Mouse (Mus musculus): ENCODE data around the gene H2al1b. TPM values are rescaled to one million over a fixed set of nuclear protein-coding genes. Genes with fewer than 3 reads are reported as not detected.
"Not testable (repeated sequence)": the region's sequence is repeated elsewhere in the genome, so short reads cannot be mapped to it uniquely, and the experiment has no call there.

H2al1b gene
- polyA plus RNA-seq (2015; fragmentation: Nextera tagmentation; extraction: Ambion mirVana), result not detected in 2 replicates

GRCm38 (mm10) chrX:11302132-11302531 is at the start of gene H2al1b:
Gene H2al1b, plus strand, starts transcription at chrX:11302432.
- not testable (repeated sequence) for DNase-seq (ENCODE audit: low spot score)

GRCm38 (mm10) chrX:11254062-11254461 is 48.2 kb upstream of the H2al1b start:
- DNase-seq (ENCODE audit: low spot score), result no peak

- DNase-seq (ENCODE audit: low spot score), result no peak
These were observed 47.6 kb upstream of the H2al1b start for GRCm38 (mm10) chrX:11254521-11255207.

GRCm38 (mm10) chrX:11255564-11256360 is 46.5 kb upstream of the H2al1b start:
- DNase-seq (ENCODE audit: low spot score), result peak; percentile 4

GRCm38 (mm10) chrX:11264918-11265317 is 37.3 kb upstream of the H2al1b start:
- DNase-seq (ENCODE audit: low spot score), result no peak

GRCm38 (mm10) chrX:11267791-11268190 is 34.4 kb upstream of the H2al1b start:
- no peak for DNase-seq (ENCODE audit: low spot score)

GRCm38 (mm10) chrX:11269074-11269473 is 33.2 kb upstream of the H2al1b start:
- no peak for DNase-seq (ENCODE audit: low spot score)

- DNase-seq (ENCODE audit: low spot score), result no peak
These were observed 29.0 kb upstream of the H2al1b start for GRCm38 (mm10) chrX:11273190-11273589.

GRCm38 (mm10) chrX:11277083-11277482 is 25.1 kb upstream of the H2al1b start:
- DNase-seq (ENCODE audit: low spot score), result no peak

- no peak for DNase-seq (ENCODE audit: low spot score)
These were observed 21.5 kb upstream of the H2al1b start for GRCm38 (mm10) chrX:11280741-11281140.

- no peak for DNase-seq (ENCODE audit: low spot score)
These were observed 13.8 kb upstream of the H2al1b start for GRCm38 (mm10) chrX:11288306-11288882.

- no peak for DNase-seq (ENCODE audit: low spot score)
These were observed 13.0 kb upstream of the H2al1b start for GRCm38 (mm10) chrX:11289244-11289643.

GRCm38 (mm10) chrX:11298957-11299356 is 3.3 kb upstream of the H2al1b start, which contains the start of gene H2al1a:
Gene H2al1a, plus strand, starts transcription at chrX:11299257.
- not testable (repeated sequence) for DNase-seq (ENCODE audit: low spot score)

- DNase-seq (ENCODE audit: low spot score), result not testable (repeated sequence)
These were observed 3.1 kb downstream of the H2al1b start, which contains the start of gene H2al1c for GRCm38 (mm10) chrX:11305355-11305754. Gene H2al1c, plus strand, starts transcription at chrX:11305655.

- not testable (repeated sequence) for DNase-seq (ENCODE audit: low spot score)
These were observed 6.3 kb downstream of the H2al1b start, which contains the start of gene H2al1d for GRCm38 (mm10) chrX:11308524-11308923. Gene H2al1d, plus strand, starts transcription at chrX:11308824.

GRCm38 (mm10) chrX:11311634-11312033 is 9.4 kb downstream of the H2al1b start, which contains the start of gene H2al1e:
Gene H2al1e, plus strand, starts transcription at chrX:11311934.
- not testable (repeated sequence) for DNase-seq (ENCODE audit: low spot score)

- DNase-seq (ENCODE audit: low spot score), result not testable (repeated sequence)
These were observed 12.6 kb downstream of the H2al1b start, which contains the start of gene H2al1f for GRCm38 (mm10) chrX:11314858-11315257. Gene H2al1f, plus strand, starts transcription at chrX:11315158.

- not testable (repeated sequence) for DNase-seq (ENCODE audit: low spot score)
These were observed 15.7 kb downstream of the H2al1b start, which contains the start of gene H2al1g for GRCm38 (mm10) chrX:11317956-11318355. Gene H2al1g, plus strand, starts transcription at chrX:11318256.

- DNase-seq (ENCODE audit: low spot score), result not testable (repeated sequence)
These were observed 19.0 kb downstream of the H2al1b start, which contains the start of gene H2al1h for GRCm38 (mm10) chrX:11321192-11321591. Gene H2al1h, plus strand, starts transcription at chrX:11321492.

GRCm38 (mm10) chrX:11324359-11324758 is 22.1 kb downstream of the H2al1b start, which contains the start of gene H2al1i:
Gene H2al1i, plus strand, starts transcription at chrX:11324659.
- DNase-seq (ENCODE audit: low spot score), result not testable (repeated sequence)

- not testable (repeated sequence) for DNase-seq (ENCODE audit: low spot score)
These were observed 25.3 kb downstream of the H2al1b start, which contains the start of gene H2al1j for GRCm38 (mm10) chrX:11327522-11327921. Gene H2al1j, plus strand, starts transcription at chrX:11327822.

All from thymus, postnatal 0 days (tissue).